Mouse (Mus musculus) heart, embryonic 14.5 days (tissue): Measurements from ENCODE around the gene Hopx. TPM values are rescaled to one million over a fixed set of nuclear protein-coding genes. Genes with fewer than 3 reads are reported as not detected.

Experiments used
- ATAC-seq: fragments of 200-750 bp; cut with Nextera tagmentation; 2 replicates; pipeline ENCODE4 v1.8.0; 2017; ENCODE audit warnings: low read depth, moderate TSS enrichment; ENCODE audit not compliant: insufficient number of reproducible peaks, insufficient read depth, low FRiP score
- H3K27ac ChIP-seq, 2 experiments: fragments of 200-500 bp in 1 of 2; fragments of 300-500 bp in 1 of 2; sonication (generic) in 1 of 2; replicated peaks in 1 of 2; 2 replicates each; pipeline ENCODE4 v1.5.1; 2012 to 2014; ENCODE audit warnings: low read depth in 2 of 2, low read length in 2 of 2, control low read depth in 1 of 2, mild to moderate bottlenecking in 1 of 2, mixed read lengths in 1 of 2; ENCODE audit not compliant: control insufficient read depth in 1 of 2, insufficient read depth in 1 of 2
- H3K27me3 ChIP-seq: fragments of 300-500 bp; sonication (generic); 2 replicates; pipeline ENCODE4 v1.6.1; 2014; ENCODE audit warnings: mild to moderate bottlenecking, low read length, control low read depth; ENCODE audit not compliant: control insufficient read depth, insufficient read depth
- H3K36me3 ChIP-seq: fragments of 300-500 bp; sonication (generic); 2 replicates; pipeline ENCODE4 v1.6.1; 2014; ENCODE audit warnings: mild to moderate bottlenecking, control low read depth, low read length, mixed read lengths; ENCODE audit not compliant: control insufficient read depth, insufficient read depth
- H3K4me1 ChIP-seq, 2 experiments: fragments of 200-500 bp in 1 of 2; fragments of 300-500 bp in 1 of 2; sonication (generic) in 1 of 2; 2 replicates each; pipeline ENCODE4 v1.6.1; 2012 to 2014; ENCODE audit warnings: low read length in 2 of 2, control low read depth in 1 of 2, mixed read lengths in 1 of 2; ENCODE audit not compliant: control insufficient read depth in 2 of 2, insufficient read depth in 2 of 2
- H3K4me2 ChIP-seq: fragments of 300-500 bp; sonication (generic); 2 replicates; pipeline ENCODE4 v1.6.1; 2014; ENCODE audit warnings: mild to moderate bottlenecking, low read length
- H3K4me3 ChIP-seq, 2 experiments: fragments of 200-500 bp in 1 of 2; fragments of 300-500 bp in 1 of 2; sonication (generic) in 1 of 2; 2 replicates each; pipeline ENCODE4 v1.5.1; 2012 to 2014; ENCODE audit warnings: low read length in 2 of 2, mild to moderate bottlenecking in 2 of 2, control low read depth in 1 of 2, low read depth in 1 of 2, moderate library complexity in 1 of 2; ENCODE audit not compliant: control insufficient read depth in 1 of 2, insufficient read depth in 1 of 2
- H3K9ac ChIP-seq: fragments of 300-500 bp; sonication (generic); 2 replicates; pipeline ENCODE4 v1.6.1; 2014; ENCODE audit warnings: mild to moderate bottlenecking, low read length
- H3K9me3 ChIP-seq: fragments of 300-500 bp; sonication (generic); 2 replicates; pipeline ENCODE4 v1.6.1; 2016; ENCODE audit warnings: low read length, control low read depth; ENCODE audit not compliant: control insufficient read depth
- WGBS: fragments of 180-500 bp; shearing (Covaris S2); extraction: QIAGEN DNeasy Blood & Tissue Kit; methylation state at CpG from one replicate; pipeline ENCODE4 v1.1.7; 2014; 5-methylcytosine and 5-hydroxymethylcytosine counted together
- polyA plus RNA-seq: library from polyadenylated mRNA; unstranded; fragments of >200 nt; fragmentation: Nextera tagmentation; extraction: Ambion mirVana; gene quantifications from 2 replicates; pipeline ENCODE4 v1.2.1, GENCODE M21; 2014

The Hopx gene
- polyA plus RNA-seq, 1 experiment from 2014 or later, result 34.0 TPM

DNA sequence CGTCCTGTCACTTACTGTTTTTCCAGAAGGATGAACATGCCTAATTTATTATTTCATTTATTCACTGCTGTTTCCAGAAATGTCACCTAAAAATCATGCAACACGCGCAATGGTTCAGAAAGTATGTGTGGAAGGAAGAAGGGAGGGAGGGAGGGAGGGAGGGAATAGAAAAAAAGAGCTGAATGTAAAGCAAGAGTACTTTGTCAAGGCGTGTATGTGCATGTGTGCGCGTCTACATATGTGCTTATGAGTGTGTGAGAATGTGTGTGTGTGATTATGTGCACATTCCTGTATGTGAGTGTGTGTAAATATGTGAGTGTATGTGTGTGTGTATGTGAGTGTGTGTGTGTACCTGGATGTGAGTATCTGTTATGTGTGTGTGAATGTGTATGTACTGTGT, 25.9 kb upstream of the Hopx start:
- Histone ChIP-seq H3K4me1 (peaks cover 19 to 32% of the 10 kb centered on the region in 2 experiments), H3K4me3 (no peak overlapping the region), H3K36me3 (no peaks in the 10 kb centered on the region), H3K27me3 (no peaks in the 10 kb centered on the region), H3K27ac (no peak overlapping the region), H3K9me3 (no peaks in the 10 kb centered on the region), H3K9ac (no peak overlapping the region), H3K4me2 (no peak overlapping the region)
- 92% methylated on average over 6 of the region's 6 CpGs for WGBS
- no peak for ATAC-seq

- no peaks in the 10 kb centered on the region for H3K9me3 ChIP-seq
- H3K4me1 ChIP-seq, result peaks cover 19 to 32% of the 10 kb centered on the region in 2 experiments
- H3K36me3 ChIP-seq, result no peaks in the 10 kb centered on the region
- no peak overlapping the region for H3K9ac ChIP-seq
- 35% methylated on average over 6 of the region's 6 CpGs for WGBS
- peak overlapping the region; percentile 31 for H3K4me2 ChIP-seq
- H3K27ac ChIP-seq, result no peak overlapping the region; a peak in 1 of 4 replicates
- H3K27me3 ChIP-seq, result no peaks in the 10 kb centered on the region
- H3K4me3 ChIP-seq, result no peak overlapping the region
- ATAC-seq, result no peak
These were observed 25.2 kb upstream of the Hopx start for GRCm38 (mm10) chr5:77140108-77140507.

- 69% methylated on average over 8 of the region's 8 CpGs for WGBS
- H3K9me3 ChIP-seq, result no peaks in the 10 kb centered on the region
- H3K36me3 ChIP-seq, result no peaks in the 10 kb centered on the region
- no peak overlapping the region for H3K4me2 ChIP-seq
- no peak overlapping the region for H3K9ac ChIP-seq
- H3K4me3 ChIP-seq, result no peak overlapping the region
- no peaks in the 10 kb centered on the region for H3K27me3 ChIP-seq
- peaks cover 22 to 33% of the 10 kb centered on the region in 2 experiments for H3K4me1 ChIP-seq
- ATAC-seq, result no peak
- H3K27ac ChIP-seq, result no peak overlapping the region
These were observed 22.9 kb upstream of the Hopx start for GRCm38 (mm10) chr5:77137701-77138265.

GRCm38 (mm10) chr5:77136684-77137224, 21.8 kb upstream of the Hopx start:
- Histone ChIP-seq H3K27ac (no peak overlapping the region), H3K9ac (no peak overlapping the region), H3K9me3 (no peaks in the 10 kb centered on the region), H3K27me3 (no peaks in the 10 kb centered on the region), H3K4me3 (no peak overlapping the region), H3K4me2 (no peak overlapping the region), H3K4me1 (peaks cover 26 to 40% of the 10 kb centered on the region in 2 experiments), H3K36me3 (no peaks in the 10 kb centered on the region)
- no peak for ATAC-seq
- 77% methylated on average over 4 of the region's 4 CpGs for WGBS

DNA sequence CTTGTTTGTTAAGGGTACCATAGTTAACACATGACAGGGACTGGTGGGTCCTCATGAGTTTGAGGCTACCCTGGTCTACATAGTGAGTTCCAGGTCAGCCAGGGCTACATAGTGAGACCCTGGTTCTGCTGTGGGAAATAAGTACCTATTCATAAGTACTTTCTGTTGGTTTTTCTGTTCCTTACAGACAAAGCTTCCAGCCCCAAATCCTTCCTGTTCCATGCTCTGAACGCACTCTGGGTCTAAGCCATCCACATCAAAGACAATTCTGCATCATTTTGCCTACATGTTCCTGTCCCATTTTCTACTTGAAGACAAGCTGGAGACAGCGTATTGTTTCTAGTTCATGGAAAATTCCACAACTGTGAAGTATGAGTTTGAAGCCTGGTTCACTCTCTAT, 20.0 kb upstream of the Hopx start:
- no peak for ATAC-seq
- Histone ChIP-seq H3K4me1 (peaks cover 32 to 49% of the 10 kb centered on the region in 2 experiments), H3K36me3 (no peaks in the 10 kb centered on the region), H3K27me3 (no peaks in the 10 kb centered on the region), H3K9me3 (no peaks in the 10 kb centered on the region), H3K4me3 (no peak overlapping the region), H3K9ac (no peak overlapping the region), H3K4me2 (no peak overlapping the region), H3K27ac (no peak overlapping the region)
- 86% methylated on average over 2 of the region's 2 CpGs for WGBS

- Histone ChIP-seq H3K27ac (no peak overlapping the region), H3K4me3 (no peak overlapping the region), H3K9me3 (no peaks in the 10 kb centered on the region), H3K9ac (no peak overlapping the region), H3K27me3 (no peaks in the 10 kb centered on the region), H3K4me1 (peaks cover 29 to 49% of the 10 kb centered on the region in 2 experiments), H3K36me3 (no peaks in the 10 kb centered on the region), H3K4me2 (no peak overlapping the region)
- 62% methylated on average over 4 of the region's 4 CpGs for WGBS
- ATAC-seq, result no peak
These were observed 19.5 kb upstream of the Hopx start for GRCm38 (mm10) chr5:77134465-77134864.

GRCm38 (mm10) chr5:77133960-77134359, 19.0 kb upstream of the Hopx start:
- Histone ChIP-seq H3K27me3 (no peaks in the 10 kb centered on the region), H3K4me1 (peaks cover 31 to 49% of the 10 kb centered on the region in 2 experiments), H3K27ac (no peak overlapping the region), H3K9ac (no peak overlapping the region), H3K4me3 (no peak overlapping the region), H3K36me3 (no peaks in the 10 kb centered on the region), H3K4me2 (no peak overlapping the region), H3K9me3 (peaks cover under 1% of the 10 kb centered on the region; the same call in 1 of the 2 replicates)
- 74% methylated on average over 5 of the region's 5 CpGs for WGBS
- ATAC-seq, result no peak
